Mouse (Mus musculus) T-cell, adult 2 months (primary cell): ENCODE results near the gene Ccdc138.

Source experiments
- DNase-seq: peaks from one replicate; pipeline ENCODE4 v3.0.0; 2022; ENCODE audit warnings: low spot score

The Ccdc138 gene

DNA sequence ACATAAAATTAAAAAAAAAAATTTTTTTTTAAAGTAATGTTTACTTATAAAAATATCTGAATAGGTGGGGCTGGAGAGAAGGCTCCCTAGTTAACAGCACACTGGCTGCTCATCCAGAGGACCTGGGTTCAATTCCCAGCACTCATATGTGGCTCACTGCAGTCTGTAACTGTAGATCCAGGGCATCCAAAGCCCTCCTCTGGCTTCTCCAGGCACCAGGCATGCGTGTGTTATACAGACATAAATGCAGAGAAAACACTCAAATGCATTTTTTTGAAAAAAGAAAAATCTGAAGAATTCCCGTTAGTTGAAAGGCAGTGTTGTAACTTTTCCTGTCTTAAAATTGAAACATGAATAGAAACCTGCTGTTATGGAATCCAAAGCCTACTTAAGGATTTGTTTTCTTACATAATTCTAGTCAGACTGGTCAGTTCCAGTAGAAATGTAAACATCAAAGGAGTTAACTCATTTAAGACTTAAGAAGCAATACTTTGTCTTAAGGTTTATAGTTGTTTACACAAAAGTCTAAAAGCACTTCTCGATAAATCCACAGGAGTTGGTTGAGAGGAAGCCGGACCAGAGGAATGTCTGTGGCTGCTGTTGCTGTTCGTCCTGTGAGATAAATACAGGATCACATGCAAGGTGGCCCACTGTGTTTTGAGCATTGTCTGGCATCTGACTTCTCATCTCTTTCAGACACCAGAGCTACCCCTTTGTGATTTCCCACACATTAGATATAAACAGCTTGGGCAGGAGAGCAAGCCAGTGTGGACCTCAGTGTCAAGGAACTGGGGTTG is 87.9 kb downstream of the Ccdc138 start:
- no peak for DNase-seq

- DNase-seq: no peak
Observed at GRCm38 (mm10) chr10:58594486-58594885, 96.7 kb downstream of the Ccdc138 start.

DNA sequence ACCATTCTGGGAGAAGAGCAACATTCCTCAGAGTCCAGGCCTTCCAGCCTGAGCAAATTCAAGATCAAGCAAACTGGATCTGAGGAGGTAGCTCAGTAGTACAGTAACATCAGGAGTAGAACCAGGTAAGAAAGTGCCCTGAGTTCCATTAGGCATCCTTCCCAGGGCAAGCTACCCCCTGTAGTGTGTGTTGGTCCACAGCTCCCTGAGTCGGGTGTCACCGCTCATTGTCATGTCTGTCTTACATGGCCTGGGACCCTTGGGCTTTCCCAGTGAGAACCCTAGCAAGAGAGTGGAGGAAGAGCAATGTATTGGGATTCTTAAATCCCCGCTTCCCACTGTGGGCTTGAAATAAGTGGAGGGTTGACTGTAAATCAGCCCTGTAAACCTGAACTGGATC is 97.4 kb downstream of the Ccdc138 start:
- no peak for DNase-seq

- DNase-seq: no peak
Observed at GRCm38 (mm10) chr10:58595821-58596220, 98.1 kb downstream of the Ccdc138 start.

GRCm38 (mm10) chr10:58600151-58600550 is 102.4 kb downstream of the Ccdc138 start:
- no peak for DNase-seq

DNA sequence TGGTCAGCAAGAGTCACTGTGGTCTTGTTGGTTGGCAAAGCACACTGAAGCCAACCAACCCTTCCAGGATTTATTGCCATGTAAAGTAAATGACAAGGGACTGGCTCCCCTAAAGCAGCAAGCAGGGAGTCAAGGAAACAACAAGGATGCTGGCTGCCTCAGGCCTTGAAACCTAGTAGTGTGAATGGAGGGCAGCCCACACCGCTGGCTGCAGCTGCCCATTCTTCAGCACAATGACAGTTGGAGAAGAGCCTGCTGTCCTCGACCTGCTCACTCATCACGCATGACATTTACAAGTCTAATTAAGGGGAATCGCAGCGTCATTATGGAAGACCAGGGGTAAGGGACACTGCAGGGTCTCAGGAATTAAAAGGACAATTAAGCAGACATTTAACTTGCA is 103.2 kb downstream of the Ccdc138 start:
- DNase-seq: no peak

- no peak for DNase-seq
Observed at GRCm38 (mm10) chr10:58601431-58601901, 103.7 kb downstream of the Ccdc138 start.

DNA sequence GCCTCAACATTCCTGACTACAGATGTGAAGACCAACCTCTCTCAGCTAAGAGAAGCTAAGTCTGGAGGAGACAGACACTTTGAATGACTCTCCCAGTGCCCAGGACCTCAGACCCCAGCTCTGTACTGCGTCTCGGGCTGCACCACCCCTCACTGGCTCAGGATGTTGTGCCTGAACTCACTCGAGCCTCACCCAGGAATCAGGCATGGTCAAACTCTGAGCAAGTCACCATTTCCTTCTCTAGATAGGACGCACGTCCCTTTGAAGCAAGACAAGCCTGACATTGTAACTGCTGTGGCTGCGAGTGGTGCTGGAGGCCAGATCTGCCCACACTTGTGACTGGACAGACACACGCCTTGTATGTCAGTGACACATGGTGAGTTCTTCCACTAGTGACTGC is 104.2 kb downstream of the Ccdc138 start:
- no peak for DNase-seq

GRCm38 (mm10) chr10:58604779-58605178 is 107.0 kb downstream of the Ccdc138 start:
- no peak for DNase-seq

GRCm38 (mm10) chr10:58606356-58606755 is 108.6 kb downstream of the Ccdc138 start:
- no peak for DNase-seq

DNA sequence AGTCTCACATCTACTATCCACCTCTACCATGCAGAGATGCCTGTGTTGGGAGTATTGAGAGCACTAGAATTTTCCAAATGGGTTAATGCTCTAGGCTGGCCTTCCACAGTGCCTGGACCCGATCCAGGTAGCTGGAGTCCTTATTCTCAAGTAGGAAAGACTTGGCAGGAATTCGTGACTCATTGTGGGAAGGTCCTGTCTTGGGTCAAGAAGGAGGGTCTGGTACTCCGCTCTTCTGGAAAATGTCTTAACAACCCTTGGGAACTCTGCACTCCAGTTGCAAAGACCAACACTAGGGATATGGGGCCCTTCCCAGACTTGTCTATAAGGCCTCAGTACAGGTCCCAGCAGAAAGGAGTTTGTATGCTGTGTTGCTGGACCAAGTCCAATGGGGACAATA is 111.1 kb downstream of the Ccdc138 start:
- no peak for DNase-seq

DNA sequence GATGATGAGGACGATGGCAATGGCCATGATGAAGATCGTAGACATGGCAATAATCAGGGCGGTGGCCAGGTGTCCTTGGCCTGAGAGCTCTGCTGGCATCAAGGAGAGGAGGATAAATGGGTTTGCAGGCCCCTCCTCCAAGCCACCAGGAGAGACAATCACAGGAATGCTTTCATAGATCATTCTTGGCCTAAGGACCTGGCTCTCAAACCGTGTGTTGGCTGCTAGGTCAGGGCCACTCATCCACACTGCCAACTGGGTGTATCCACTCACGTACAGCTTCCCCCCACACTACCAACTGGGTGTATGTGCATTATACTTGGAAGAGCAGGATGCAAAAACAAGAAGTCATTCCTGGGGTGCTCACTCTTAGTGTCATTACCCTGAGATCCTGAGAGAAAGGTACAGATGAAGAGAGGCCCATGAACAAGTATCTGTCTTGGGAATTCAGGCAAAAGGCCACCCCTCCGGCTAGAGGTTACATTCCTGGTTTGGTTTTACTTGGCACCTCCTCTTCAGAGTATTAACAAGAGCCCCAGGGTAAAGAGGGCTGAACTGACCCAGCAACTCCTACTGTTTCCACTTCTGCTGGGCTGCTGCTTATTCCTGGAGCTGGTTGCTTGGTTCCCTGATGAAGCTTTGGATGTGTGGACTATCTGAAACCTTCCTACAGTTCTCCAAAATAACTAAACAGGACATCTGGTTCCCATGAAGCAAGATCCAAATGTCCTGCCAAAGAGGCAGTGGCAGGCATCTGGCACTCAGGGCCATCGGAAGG is 112.9 kb downstream of the Ccdc138 start:
- no peak for DNase-seq

DNA sequence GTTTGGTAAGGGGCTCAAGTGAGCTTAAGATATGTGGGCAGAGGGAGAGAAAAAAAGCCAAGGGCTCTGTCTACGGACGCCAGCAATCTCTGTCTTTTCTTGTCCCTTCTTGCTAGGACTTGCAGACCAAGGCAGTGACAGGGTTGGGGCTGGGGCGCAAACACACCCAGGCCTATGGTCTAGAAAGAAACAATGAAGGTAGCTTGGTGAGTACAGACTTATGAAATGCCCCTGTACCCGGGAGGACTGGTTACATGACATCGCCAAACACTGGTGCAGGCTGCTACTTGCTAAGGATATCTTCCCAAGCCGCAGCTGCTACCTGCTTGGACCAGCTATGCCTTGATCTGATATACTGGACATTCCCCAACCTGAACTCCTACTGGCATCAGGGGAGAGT is 116.9 kb downstream of the Ccdc138 start:
- DNase-seq: no peak

DNA sequence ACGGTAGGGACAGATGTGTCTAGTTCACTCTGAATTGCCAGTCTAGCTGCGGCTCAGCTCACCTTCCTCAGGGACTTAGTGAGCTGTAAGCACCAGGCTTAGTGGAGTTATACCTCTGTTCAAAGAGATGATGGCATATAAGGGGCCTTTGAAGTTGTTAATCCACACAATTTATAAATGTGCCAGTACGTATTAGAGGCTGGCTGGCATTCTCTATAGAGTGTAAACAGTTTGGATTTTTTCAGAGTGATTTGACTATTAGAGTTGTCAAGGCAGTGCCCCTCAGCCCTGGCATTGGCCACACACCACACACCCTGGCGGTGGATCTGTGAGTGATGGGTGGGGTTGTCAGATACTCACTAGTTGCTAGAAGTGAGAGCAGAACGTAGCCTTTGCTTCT is 118.8 kb downstream of the Ccdc138 start:
- no peak for DNase-seq

- DNase-seq: no peak
Observed at GRCm38 (mm10) chr10:58618501-58619216, 120.9 kb downstream of the Ccdc138 start.

GRCm38 (mm10) chr10:58619266-58619665 is 121.5 kb downstream of the Ccdc138 start:
- DNase-seq: no peak

- DNase-seq: no peak
Observed at GRCm38 (mm10) chr10:58624848-58625711, 127.3 kb downstream of the Ccdc138 start.
